Mouse (Mus musculus): Measurements from ENCODE around the gene Dhrs7b.

DNA sequence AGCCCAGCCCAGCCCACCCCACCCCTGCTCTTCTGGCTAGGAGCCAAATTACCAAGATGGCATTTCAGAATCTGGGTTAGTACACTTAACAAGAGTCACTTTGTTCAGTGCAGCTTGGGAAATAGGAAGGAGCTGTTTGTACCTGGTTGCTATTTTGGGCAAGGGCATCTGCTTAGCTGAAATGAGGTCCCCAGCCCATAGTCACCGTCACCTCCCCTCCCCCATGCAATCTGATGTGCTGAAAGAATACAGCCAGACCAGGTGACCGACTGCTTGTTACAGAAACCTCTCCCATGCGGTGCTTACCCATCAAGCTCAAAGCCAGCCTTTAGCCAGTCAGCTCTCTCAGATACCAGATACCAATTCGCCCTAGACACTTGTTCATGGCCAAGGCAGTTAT, 32.8 kb downstream of the Dhrs7b start:
- TF ChIP-seq CTCF (IDR thresholded peaks at IDR 0.05) = no peak
- TF ChIP-seq EP300 (IDR thresholded peaks at IDR 0.05) = no peak

Measured in lung, postnatal 0 days (tissue).